Mouse (Mus musculus): ENCODE data around the gene Usp25. TPM values are rescaled to one million over a fixed set of nuclear protein-coding genes. Genes with fewer than 3 reads are reported as not detected.
A peak's percentile ranks its signal among the peaks of the same experiment; 100 is the strongest.

Usp25 gene
- polyA plus RNA-seq, 1 experiment from 2014 or later = 25.3 TPM

DNA sequence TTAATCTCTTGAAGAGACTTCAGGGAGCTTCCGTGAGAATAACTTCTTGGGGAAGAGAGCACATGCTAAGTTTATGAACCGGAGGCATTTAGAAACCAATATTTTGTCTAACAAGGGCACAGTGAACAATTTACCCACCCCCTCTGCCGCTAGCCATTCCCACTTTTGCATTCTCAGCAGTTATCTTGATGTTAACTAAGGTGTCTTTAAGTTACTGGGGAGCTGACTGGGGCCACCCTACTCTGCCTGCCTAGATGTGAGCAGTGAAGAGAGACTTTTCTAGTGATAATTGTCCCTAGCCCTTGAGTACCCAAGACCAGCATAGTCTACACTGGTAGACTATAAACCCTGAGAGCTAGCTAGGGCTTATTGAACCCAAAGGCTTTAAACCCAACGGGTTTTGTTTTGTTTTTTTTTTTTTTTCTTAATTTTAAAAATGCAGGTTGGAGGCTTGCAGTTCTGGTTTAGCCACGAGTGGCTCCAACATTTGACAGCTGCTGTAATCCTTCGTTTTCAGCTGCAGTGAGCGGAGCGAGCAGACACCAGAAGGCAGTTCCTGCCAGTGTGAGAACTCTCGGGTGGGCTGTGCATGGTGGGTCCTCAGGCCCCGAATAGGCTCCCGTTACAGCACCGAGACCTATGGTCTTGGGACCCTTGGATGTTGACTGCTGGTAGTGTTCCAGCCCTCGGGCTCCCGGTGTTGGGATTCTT lies 14.6 kb downstream of the Usp25 start:
- Histone ChIP-seq H3K4me3 (ENCODE audit: low read depth, low read length) (no peak overlapping the region), H3K9ac (ENCODE audit: low read depth, low read length) (no peak overlapping the region), H3K4me1 (ENCODE audit: control insufficient read depth, insufficient read depth, low read length) (peaks cover 15% of the 10 kb centered on the region), H3K36me3 (ENCODE audit: control insufficient read depth, insufficient read depth, low read length) (peaks cover 20% of the 10 kb centered on the region), H3K9me3 (ENCODE audit: control insufficient read depth, low read length) (peaks cover 20% of the 10 kb centered on the region), H3K27me3 (replicated peaks; ENCODE audit: control insufficient read depth, insufficient read depth, low read length) (no peaks in the 10 kb centered on the region), H3K4me2 (ENCODE audit: low read depth, low read length) (peak overlapping the region; percentile 34; the same call in 1 of the 2 replicates), H3K27ac (replicated peaks; ENCODE audit: low read depth, low read length) (no peak overlapping the region)
- peak; percentile 57; the same call in 1 of the 2 replicates for ATAC-seq (ENCODE audit: low read depth)
- DNase-seq (ENCODE audit: low spot score) = peak; percentile 38
- 70% methylated on average over 12 of the region's 14 CpGs for WGBS

DNA sequence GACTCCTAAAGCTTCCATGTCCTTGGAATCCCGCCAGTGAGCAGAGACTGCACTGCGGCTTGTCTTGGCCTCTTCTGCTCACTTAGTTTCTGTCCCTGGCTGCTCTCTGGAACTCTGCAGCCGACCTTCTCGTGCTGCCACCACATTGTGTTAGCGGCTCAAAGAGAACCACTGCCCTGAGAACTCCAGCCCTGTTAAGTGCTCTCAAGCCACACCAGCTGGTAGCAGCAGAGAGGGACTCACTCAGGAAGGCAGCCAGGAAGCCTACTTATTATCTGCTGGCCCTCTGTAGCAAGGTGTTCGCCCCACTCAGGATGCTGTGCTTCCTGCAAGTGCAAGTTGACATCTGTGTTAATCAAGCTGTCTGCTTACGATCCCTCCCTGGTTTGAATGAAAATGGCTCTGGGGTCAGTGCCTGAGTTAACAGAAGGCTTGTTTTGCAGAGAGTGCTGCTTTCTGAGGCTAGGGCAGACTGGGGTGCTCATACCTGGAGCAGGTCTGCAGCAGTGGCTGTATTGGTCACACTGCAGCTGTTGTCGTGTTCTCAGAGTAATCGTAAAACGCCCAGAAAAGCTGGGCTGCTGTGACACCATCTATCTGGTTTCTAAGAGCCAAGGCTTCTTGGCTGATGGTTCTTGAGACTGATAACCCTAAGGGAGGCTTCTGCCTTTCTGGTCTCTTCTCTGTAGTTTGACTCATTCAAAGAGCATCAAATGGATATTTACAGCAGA lies 15.3 kb downstream of the Usp25 start:
- ATAC-seq (ENCODE audit: low read depth) (peak; percentile 57; the same call in 1 of the 2 replicates), DNase-seq (ENCODE audit: low spot score) (peak; percentile 64)
- peak overlapping the region; percentile 34; the same call in 1 of the 2 replicates for H3K4me2 ChIP-seq (ENCODE audit: low read depth, low read length)
- H3K4me3 ChIP-seq (ENCODE audit: low read depth, low read length) = no peak overlapping the region
- peaks cover 15% of the 10 kb centered on the region for H3K4me1 ChIP-seq (ENCODE audit: control insufficient read depth, insufficient read depth, low read length)
- H3K9ac ChIP-seq (ENCODE audit: low read depth, low read length) = no peak overlapping the region
- no peaks in the 10 kb centered on the region for H3K27me3 ChIP-seq (replicated peaks; ENCODE audit: control insufficient read depth, insufficient read depth, low read length)
- peaks cover 20% of the 10 kb centered on the region for H3K9me3 ChIP-seq (ENCODE audit: control insufficient read depth, low read length)
- no peak overlapping the region for H3K27ac ChIP-seq (replicated peaks; ENCODE audit: low read depth, low read length)
- 67% methylated on average over 10 of the region's 10 CpGs for WGBS
- peaks cover 19% of the 10 kb centered on the region for H3K36me3 ChIP-seq (ENCODE audit: control insufficient read depth, insufficient read depth, low read length)

DNA sequence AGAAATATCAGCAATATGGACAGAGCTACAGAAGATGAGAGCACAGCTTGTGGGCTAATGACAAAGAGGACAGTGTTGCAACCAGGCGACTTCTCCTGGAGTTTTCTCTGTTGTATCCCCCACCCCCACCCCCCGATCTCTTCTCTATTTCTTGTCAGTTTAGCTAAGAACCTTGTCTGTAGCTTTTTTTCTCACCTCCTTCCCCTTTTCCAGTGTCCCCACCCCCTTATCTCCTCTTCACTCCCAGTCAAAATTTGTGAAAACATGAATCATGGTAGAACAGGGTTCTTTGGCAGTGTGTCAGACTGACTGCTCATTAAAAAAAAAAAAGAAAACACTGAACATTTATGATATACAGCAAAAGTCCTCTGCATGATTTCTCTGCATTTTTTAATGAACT lies 16.9 kb downstream of the Usp25 start:
- Histone ChIP-seq H3K36me3 (ENCODE audit: control insufficient read depth, insufficient read depth, low read length) (peaks cover 15% of the 10 kb centered on the region; the same call in 1 of the 2 replicates), H3K9me3 (ENCODE audit: control insufficient read depth, low read length) (peaks cover 6% of the 10 kb centered on the region; the same call in 1 of the 2 replicates), H3K9ac (ENCODE audit: low read depth, low read length) (no peak overlapping the region), H3K4me2 (ENCODE audit: low read depth, low read length) (no peak overlapping the region), H3K27ac (replicated peaks; ENCODE audit: low read depth, low read length) (no peak overlapping the region), H3K4me3 (ENCODE audit: low read depth, low read length) (no peak overlapping the region), H3K4me1 (ENCODE audit: control insufficient read depth, insufficient read depth, low read length) (peaks cover 15% of the 10 kb centered on the region), H3K27me3 (replicated peaks; ENCODE audit: control insufficient read depth, insufficient read depth, low read length) (no peaks in the 10 kb centered on the region)
- no peak for ATAC-seq (ENCODE audit: low read depth)
- no peak for DNase-seq (ENCODE audit: low spot score)
- WGBS = 61% methylated on average over 2 of the region's 2 CpGs

DNA sequence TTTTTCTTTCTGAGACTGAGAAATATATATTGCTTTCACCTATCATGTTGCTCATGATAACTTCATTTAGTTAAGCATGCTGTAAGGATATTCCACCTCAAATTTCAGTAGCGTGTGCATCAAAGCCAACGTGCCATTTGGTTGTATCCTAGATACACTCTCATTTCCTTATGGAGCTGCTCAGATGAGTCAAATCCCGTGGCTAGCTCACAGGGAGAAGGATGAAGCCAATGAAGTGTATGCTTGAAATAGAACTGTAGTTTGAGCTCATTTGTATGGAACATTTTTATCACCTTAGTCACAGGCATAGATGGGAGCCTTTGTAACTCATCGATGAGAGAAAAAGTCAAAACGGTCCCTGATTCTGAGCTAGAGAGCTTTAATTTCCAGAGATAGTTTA lies 20.8 kb downstream of the Usp25 start:
- no peak overlapping the region for H3K4me2 ChIP-seq (ENCODE audit: low read depth, low read length)
- no peaks in the 10 kb centered on the region for H3K9me3 ChIP-seq (ENCODE audit: control insufficient read depth, low read length)
- H3K9ac ChIP-seq (ENCODE audit: low read depth, low read length) = no peak overlapping the region
- H3K36me3 ChIP-seq (ENCODE audit: control insufficient read depth, insufficient read depth, low read length) = peaks cover 31% of the 10 kb centered on the region
- WGBS = 86% methylated on average over 5 of the region's 5 CpGs
- no peaks in the 10 kb centered on the region for H3K4me1 ChIP-seq (ENCODE audit: control insufficient read depth, insufficient read depth, low read length)
- H3K4me3 ChIP-seq (ENCODE audit: low read depth, low read length) = no peak overlapping the region
- ATAC-seq (ENCODE audit: low read depth) = no peak
- H3K27me3 ChIP-seq (replicated peaks; ENCODE audit: control insufficient read depth, insufficient read depth, low read length) = no peaks in the 10 kb centered on the region
- DNase-seq (ENCODE audit: low spot score) = no peak
- H3K27ac ChIP-seq (replicated peaks; ENCODE audit: low read depth, low read length) = no peak overlapping the region

DNA sequence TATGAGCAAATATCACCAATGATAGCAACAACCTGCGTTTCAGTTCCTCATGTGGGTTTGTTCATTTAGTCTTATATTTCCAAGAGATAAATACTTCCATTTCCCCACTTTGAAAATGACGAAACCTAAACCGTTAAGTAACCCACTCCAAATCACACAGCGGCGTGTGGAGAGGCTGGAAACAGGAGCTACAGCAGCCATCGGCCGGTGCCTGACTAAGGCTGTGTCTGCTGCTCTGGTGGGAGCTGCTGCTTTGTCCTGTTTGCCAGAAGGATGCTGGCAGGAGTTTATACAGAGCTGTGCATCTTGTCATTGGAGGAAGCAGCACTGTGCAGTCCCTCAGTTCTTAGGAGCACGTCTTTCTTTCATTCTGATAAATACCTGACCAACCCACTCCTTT lies 21.2 kb downstream of the Usp25 start:
- Histone ChIP-seq H3K27ac (replicated peaks; ENCODE audit: low read depth, low read length) (no peak overlapping the region), H3K36me3 (ENCODE audit: control insufficient read depth, insufficient read depth, low read length) (peaks cover 31% of the 10 kb centered on the region), H3K27me3 (replicated peaks; ENCODE audit: control insufficient read depth, insufficient read depth, low read length) (no peaks in the 10 kb centered on the region), H3K9ac (ENCODE audit: low read depth, low read length) (no peak overlapping the region), H3K4me3 (ENCODE audit: low read depth, low read length) (no peak overlapping the region), H3K4me1 (ENCODE audit: control insufficient read depth, insufficient read depth, low read length) (no peaks in the 10 kb centered on the region), H3K9me3 (ENCODE audit: control insufficient read depth, low read length) (no peaks in the 10 kb centered on the region), H3K4me2 (ENCODE audit: low read depth, low read length) (no peak overlapping the region)
- DNase-seq (ENCODE audit: low spot score) = no peak
- ATAC-seq (ENCODE audit: low read depth) = no peak
- WGBS = 81% methylated on average over 8 of the region's 8 CpGs

- Histone ChIP-seq H3K27me3 (replicated peaks; ENCODE audit: control insufficient read depth, insufficient read depth, low read length) (no peaks in the 10 kb centered on the region), H3K4me2 (ENCODE audit: low read depth, low read length) (no peak overlapping the region), H3K36me3 (ENCODE audit: control insufficient read depth, insufficient read depth, low read length) (peaks cover 16% of the 10 kb centered on the region), H3K9ac (ENCODE audit: low read depth, low read length) (no peak overlapping the region), H3K27ac (replicated peaks; ENCODE audit: low read depth, low read length) (no peak overlapping the region), H3K4me1 (ENCODE audit: control insufficient read depth, insufficient read depth, low read length) (no peaks in the 10 kb centered on the region), H3K4me3 (ENCODE audit: low read depth, low read length) (no peak overlapping the region), H3K9me3 (ENCODE audit: control insufficient read depth, low read length) (no peaks in the 10 kb centered on the region)
- WGBS = 81% methylated on average over 5 of the region's 5 CpGs
- ATAC-seq (ENCODE audit: low read depth) (no peak), DNase-seq (ENCODE audit: low spot score) (no peak)
These were observed 28.1 kb downstream of the Usp25 start for GRCm38 (mm10) chr16:77041573-77041972.

DNA sequence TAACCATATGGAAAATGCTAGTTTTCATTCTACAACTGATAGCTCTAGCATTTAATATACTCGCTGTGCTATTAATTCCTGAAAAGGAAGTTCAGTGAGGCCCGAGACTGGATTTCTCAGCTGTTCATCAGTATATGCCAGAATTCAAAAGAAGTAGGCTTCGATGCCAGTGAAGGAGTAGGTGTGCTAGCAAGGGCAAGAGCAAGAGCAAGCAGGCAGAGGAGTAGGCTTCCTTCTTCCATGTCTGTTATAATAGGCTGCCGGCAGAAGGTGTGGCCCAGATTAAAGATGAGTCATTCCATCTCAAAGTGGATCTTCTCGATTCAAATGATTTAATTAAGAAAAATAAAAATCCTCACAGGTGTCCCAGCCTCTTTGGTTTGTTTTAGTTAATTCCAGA lies 30.0 kb downstream of the Usp25 start:
- ATAC-seq (ENCODE audit: low read depth) (no peak), DNase-seq (ENCODE audit: low spot score) (no peak)
- no peaks in the 10 kb centered on the region for H3K27me3 ChIP-seq (replicated peaks; ENCODE audit: control insufficient read depth, insufficient read depth, low read length)
- no peak overlapping the region for H3K4me3 ChIP-seq (ENCODE audit: low read depth, low read length)
- no peak overlapping the region for H3K9ac ChIP-seq (ENCODE audit: low read depth, low read length)
- H3K4me2 ChIP-seq (ENCODE audit: low read depth, low read length) = no peak overlapping the region
- H3K9me3 ChIP-seq (ENCODE audit: control insufficient read depth, low read length) = no peaks in the 10 kb centered on the region
- no peak overlapping the region for H3K27ac ChIP-seq (replicated peaks; ENCODE audit: low read depth, low read length)
- whole genome bisulfite sequencing = 87% methylated on average over 5 of the region's 5 CpGs
- peaks cover 7% of the 10 kb centered on the region for H3K36me3 ChIP-seq (ENCODE audit: control insufficient read depth, insufficient read depth, low read length)
- H3K4me1 ChIP-seq (ENCODE audit: control insufficient read depth, insufficient read depth, low read length) = no peaks in the 10 kb centered on the region

DNA sequence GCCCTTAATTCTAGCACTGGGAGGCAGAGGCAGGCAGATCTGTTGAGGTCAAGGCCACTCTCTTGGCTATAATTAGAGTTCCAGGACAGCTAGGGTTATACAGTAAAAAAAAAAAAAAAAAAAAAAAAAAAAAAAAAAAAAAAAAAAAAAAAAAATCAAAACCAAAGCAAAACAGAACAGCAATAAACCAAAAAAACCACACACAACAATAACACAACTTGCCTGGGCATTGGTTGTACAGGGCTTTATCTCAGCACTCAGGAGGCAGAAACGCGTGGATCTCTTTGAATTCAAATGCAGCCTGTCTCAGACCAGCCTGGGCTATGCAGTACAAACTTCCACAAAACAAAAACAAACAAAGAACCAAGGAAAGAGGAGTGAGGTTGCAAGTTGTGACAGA lies 40.7 kb downstream of the Usp25 start:
- DNase-seq (ENCODE audit: low spot score) = no peak
- no peaks in the 10 kb centered on the region for H3K27me3 ChIP-seq (replicated peaks; ENCODE audit: control insufficient read depth, insufficient read depth, low read length)
- peaks cover 40% of the 10 kb centered on the region for H3K36me3 ChIP-seq (ENCODE audit: control insufficient read depth, insufficient read depth, low read length)
- WGBS = 90% methylated on average over 2 of the region's 2 CpGs
- no peak for ATAC-seq (ENCODE audit: low read depth)
- no peak overlapping the region for H3K9ac ChIP-seq (ENCODE audit: low read depth, low read length)
- H3K27ac ChIP-seq (replicated peaks; ENCODE audit: low read depth, low read length) = no peak overlapping the region
- H3K4me2 ChIP-seq (ENCODE audit: low read depth, low read length) = no peak overlapping the region
- H3K4me3 ChIP-seq (ENCODE audit: low read depth, low read length) = no peak overlapping the region
- H3K4me1 ChIP-seq (ENCODE audit: control insufficient read depth, insufficient read depth, low read length) = no peaks in the 10 kb centered on the region
- H3K9me3 ChIP-seq (ENCODE audit: control insufficient read depth, low read length) = no peaks in the 10 kb centered on the region

All from embryonic facial prominence, embryonic 14.5 days (tissue).